Mouse (Mus musculus): Measurements from ENCODE around the gene Palm. TPM values are rescaled to one million over a fixed set of nuclear protein-coding genes. Genes with fewer than 3 reads are reported as not detected.

The Palm gene
- polyA plus RNA-seq, 1 experiment, result 1.2 TPM

DNA sequence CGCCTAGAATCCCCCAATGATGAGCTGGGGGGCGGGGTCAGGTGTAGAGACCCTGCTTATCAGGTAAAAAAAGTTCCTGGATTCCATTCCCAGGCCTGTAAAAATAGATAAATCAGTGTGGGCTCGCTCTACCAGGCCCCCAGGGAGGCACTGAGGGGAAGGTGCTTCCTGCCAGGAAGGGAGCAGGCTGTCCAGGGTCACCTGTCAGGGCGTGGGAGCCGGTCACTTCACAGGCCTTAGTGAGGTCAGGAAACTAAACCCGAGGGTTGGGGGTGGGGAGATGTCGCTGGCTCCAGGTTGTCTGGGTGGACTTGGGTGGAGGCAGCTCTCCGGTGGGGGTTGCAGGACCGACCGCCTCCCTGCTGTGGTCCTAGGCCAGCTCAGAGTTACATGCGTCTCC, 12.3 kb downstream of the Palm start:
- no peak for TF ChIP-seq GATA1 (IDR thresholded peaks at IDR 0.05; ENCODE audit: low read length)

DNA sequence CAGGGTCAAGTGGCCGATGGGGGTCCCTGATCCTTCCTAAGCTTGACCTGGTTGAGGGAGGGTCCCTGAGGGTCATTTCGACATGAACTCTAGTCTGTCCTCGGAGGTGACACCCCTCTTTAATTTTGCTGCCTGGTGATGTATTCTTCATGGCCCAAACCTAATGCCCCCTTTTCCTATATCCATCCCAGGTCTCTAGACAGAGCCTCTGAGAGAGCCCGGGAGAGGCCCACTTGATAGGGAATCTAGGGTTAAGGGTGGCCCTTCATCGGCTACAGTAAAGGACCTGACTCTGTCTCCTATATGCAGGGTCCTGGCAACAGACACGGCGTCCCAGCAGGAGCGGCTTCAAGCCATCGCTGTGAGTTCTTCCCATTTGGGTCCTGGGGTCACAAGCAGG, 13.0 kb downstream of the Palm start:
- TF ChIP-seq GATA1 (IDR thresholded peaks at IDR 0.05; ENCODE audit: low read length), result no peak

DNA sequence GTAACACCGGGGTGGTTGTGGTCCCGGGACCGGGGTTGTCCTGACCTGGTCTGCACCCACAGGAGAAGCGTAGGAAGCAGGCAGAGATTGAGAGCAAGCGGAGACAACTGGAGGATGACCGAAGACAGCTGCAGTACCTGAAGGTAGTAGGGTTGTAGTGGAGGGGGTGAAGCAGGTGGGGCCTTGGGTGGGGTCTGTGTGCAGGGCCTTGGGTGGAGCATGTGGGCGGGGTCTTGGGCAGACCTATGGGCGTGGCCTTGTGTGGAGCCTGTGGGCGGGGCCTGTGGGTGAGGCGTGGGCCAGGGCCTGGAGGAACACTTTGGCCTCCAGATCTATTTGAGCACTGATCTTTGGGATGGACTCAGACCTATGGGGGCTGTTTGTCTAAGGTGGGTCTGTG, 13.6 kb downstream of the Palm start:
- TF ChIP-seq GATA1 (IDR thresholded peaks at IDR 0.05; ENCODE audit: low read length), result no peak

DNA sequence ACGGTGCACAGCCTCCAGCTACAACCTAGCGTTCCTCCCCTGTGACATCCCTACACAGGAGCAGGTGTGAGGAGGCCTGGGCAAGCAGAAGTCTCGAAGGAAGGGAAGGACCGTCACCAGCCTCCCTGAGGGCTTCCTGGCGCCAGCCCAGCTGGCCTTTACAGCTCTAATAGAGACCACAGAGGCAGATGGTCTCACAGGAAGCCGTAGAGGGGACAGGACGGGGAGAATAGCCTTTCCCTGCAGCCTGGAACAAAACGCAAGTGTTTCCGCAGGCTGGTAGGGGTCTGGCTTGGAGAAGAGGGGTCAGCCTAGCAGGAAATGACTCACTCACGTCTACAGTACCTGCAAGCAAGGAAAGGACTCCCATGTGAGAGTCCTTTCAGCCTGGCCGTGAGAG, 14.5 kb downstream of the Palm start:
- no peak for TF ChIP-seq GATA1 (IDR thresholded peaks at IDR 0.05; ENCODE audit: low read length)

DNA sequence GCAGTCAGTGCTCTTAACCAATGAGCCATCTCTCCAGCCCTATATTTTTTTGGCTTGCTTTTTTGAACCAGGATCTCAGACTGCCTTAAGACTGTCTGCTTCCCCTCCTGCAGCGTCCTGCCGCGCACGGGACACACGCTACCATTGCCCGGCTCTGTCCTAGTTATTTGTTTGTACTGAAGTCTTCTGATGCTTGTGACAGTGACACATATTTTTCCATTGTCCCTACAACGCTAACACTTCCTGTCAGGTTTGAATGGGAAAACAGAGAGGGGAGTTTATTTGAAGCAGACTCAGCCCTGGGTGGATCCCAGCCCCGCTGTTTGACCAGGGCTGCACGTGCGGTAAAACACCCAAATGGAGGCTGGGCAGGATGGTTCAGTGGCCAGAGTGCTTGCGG, 15.4 kb downstream of the Palm start:
- TF ChIP-seq GATA1 (IDR thresholded peaks at IDR 0.05; ENCODE audit: low read length), result no peak

DNA sequence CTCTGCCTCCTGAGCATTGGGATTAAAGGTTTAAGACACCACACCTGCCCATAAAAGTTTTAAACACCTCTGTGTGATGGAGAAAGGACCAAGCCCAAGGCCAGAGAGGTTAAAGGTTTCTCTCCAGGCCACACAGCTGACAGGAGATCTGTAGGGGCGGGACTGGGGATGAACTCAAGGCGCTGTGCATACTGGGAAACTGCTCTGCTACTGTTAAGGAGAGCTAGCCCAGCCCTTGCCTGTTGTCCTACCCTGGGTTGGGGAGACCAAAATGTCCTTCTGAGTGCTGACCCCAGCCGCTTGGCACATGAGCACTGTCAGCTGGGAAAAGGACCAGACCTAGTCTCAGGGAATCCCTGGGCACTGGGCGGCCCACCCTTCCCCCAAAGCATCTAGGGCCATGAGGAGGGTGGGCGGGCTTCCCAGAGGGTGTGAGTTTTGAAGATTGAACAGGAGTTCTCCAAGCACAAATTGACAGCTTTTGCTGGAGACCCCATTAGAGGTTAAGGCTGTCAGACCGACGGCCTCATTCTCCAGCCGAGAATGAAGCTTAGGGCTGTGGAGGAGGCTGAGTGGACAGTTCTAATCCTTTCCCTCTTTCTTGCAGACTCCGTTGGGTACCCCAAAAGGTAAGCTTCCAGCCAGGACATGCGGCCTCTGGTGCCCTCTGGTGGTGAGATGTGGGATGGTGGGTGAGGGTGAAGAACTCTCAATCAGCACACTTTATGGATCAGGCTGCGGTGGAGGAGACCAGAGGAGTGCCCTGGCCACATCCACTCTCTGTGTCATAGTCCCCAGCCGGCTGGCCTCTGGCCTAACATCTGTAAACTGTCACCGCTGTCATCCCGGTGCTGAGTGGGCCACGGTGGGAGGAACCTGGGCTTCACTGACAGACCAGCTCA, 18.6 kb downstream of the Palm start:
- no peak for TF ChIP-seq GATA1 (IDR thresholded peaks at IDR 0.05; ENCODE audit: low read length)

DNA sequence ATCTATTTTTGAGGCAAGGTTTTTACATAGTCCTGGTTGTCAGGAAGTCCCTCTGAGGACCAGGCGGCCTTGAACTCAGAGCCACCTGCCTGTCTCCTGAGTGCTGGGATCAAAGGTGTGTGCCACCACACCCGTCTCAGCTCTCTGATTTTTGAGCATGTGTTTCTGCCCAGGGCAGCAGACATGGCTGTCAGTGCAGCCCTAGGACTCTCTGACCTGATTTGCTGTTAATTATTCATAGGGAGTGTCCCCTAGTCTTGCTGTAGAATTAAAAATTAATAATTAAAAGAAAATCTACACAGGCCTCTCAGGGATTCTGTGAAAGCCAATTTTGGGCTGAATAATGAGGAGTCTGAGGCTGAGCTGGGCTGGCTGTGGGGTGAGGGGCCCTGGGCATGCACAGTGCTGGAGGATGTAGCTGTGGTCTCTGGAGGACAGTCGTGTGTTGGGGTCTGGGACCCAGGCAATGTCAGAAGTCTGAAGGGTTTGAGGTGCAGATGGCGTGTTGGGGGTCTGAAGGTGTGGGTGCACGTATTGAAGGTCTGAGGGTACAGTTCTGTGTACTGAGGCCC, 21.0 kb downstream of the Palm start:
- TF ChIP-seq GATA1 (IDR thresholded peaks at IDR 0.05; ENCODE audit: low read length), result no peak

DNA sequence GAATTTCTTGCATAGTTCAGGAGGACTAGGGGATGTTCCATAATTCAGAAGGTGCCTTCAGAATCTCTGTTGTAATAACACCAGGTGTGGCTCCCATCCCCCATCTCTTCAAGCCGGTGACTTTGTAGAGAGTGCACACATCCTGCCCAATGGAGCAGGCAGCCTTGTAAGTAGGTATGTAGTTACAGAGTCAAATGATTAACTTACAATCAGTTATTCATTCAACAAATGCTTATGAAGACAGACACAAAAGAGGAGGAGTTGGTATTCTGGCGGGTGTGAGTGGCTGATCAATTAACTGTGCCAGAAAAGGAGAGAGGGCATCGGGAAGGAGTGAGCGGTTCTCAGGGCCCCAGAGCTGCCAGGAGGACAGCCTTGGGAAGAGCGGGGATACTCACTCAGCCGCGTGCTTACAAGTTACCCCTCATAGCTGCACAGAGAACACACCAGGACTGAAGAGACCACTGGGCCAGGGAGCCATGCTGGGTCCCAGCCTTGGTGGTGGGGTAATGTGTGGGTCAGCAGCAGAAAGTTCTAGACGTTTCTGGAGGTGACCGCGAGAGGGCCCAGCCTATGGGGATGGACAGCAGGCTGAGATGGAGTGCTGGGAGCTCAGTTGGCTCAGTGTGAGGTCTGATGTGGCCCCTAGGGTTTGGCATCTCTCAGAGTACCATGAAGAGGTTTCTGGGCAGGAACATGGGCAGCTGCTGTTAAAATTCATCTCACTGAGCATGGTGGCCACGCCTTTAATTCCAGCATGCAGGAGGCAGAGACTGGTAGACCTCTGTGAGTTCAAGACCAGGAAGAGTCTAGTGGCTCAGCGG, 22.5 kb downstream of the Palm start:
- TF ChIP-seq GATA1 (IDR thresholded peaks at IDR 0.05; ENCODE audit: low read length), result no peak

DNA sequence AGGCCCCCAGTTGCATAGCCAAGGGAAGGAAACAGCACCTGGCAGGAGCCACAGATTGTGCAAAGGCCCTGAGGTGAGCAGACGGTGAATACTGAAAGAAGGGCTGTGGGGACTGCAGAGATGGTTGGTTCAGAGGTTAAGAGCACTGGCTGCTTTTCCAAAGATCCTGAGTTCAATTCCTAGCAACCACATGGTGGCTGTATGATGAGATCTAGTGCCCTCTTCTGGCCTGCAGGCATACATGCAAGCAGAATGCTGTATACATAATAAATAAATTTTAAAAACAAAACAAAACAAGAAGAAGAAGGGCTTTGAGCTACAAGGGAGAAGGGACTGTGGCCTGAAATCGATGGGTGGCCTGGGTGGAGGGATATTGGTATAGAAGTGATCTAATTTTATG, 23.7 kb downstream of the Palm start:
- TF ChIP-seq GATA1 (IDR thresholded peaks at IDR 0.05; ENCODE audit: low read length), result no peak

DNA sequence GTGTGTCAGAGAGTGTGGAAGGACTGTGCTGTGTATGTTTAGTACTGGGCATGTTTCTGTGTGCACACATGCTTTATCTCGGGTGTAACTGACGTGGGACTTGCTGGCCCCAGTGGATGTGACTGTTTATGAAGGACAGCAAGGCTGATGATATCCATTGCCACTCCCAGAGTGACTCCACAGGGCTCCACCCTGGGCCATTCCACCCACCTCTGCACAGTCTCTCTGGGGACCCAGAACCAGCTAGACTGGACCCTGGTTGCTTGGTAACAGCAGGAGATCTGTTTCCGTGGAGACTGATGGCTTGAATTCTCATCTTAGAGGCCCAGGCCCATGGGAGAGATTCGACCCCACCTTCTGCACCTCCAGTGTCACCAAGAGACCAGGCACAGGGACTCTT, 24.9 kb downstream of the Palm start:
- TF ChIP-seq GATA1 (IDR thresholded peaks at IDR 0.05; ENCODE audit: low read length), result no peak

DNA sequence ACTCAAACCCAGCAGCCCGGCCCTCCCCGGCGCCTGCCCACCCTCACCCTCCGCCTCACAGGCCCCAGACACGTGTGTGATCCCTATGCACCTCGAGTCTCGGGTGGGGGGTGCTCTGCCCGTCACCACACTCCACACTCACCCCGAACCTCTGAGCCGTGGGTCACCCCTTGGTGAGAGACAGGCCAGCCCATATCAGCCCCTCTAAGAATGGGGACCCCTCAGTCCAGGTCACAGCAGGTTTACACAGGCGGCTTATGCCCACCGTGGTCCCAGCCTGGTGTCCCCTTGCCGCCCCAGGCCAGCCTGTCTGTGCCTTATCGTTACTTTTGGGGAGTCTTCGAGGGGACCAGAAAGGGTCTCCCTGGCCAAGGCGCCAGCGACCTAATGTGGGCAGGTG, 26.2 kb downstream of the Palm start:
- TF ChIP-seq GATA1 (IDR thresholded peaks at IDR 0.05; ENCODE audit: low read length), result no peak

DNA sequence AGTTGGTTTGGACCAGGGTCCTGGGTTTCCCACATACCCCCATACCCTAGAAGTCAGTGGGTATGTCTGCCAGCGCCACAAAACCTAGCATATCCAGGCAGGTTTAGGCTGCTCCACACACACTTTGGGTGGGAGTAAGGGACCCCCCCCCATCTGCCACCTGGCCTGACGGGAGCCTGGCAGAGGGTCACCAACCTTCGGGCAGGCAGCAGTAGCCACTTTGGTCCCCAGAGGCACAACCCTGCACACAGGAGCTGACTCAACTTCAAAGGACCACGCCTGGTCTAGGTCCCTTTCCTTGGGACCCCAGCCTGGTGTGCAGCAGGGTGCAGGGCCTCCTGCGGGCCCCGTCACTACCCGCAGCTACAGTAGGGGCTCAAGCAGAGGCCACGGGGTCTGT, 26.9 kb downstream of the Palm start:
- no peak for TF ChIP-seq GATA1 (IDR thresholded peaks at IDR 0.05; ENCODE audit: low read length)

DNA sequence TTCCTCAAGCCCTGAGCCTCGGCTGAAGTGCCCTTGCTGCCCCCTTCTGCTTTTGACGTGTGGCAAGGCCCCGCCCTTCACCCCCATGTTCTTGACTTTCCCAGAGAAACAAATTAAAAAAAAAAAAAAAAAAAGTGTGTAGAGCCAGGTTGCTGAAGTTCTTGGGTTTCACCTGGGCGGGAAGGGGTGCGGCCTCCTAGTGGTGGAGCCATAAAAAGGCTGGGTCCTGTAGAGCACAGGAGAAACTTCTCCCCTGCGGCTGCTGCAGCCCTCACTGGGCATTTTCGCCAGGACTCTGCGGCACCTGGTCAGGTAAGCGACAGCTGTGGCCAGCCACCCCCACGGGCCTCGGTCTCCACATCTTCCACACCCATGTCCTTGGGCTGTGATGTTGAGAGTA, 27.4 kb downstream of the Palm start, which contains the start of gene Misp:
Gene Misp, plus strand, starts transcription at position 208 of the 400 bp plus-strand sequence.
- no peak for TF ChIP-seq GATA1 (IDR thresholded peaks at IDR 0.05; ENCODE audit: low read length)

DNA sequence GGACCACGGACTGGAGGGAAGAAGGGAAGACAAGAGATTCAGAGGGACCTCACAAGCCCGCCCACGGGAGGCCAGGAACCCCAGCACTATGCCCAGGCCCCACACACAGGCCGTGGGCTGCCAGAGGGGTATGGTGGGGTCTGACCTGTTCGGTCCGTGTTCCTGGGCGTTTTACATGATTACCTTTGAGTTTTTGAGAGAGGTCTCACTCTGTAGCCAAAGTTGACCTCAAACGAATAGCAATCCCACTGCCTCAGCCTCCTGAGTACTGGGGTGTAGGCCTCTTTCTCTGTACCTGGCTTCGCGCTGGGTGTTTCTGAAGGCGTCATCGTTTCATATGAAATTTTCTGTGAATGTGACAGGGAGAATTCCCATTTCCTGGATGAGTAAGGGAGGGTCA, 28.4 kb downstream of the Palm start:
- TF ChIP-seq GATA1 (IDR thresholded peaks at IDR 0.05; ENCODE audit: low read length), result no peak

DNA sequence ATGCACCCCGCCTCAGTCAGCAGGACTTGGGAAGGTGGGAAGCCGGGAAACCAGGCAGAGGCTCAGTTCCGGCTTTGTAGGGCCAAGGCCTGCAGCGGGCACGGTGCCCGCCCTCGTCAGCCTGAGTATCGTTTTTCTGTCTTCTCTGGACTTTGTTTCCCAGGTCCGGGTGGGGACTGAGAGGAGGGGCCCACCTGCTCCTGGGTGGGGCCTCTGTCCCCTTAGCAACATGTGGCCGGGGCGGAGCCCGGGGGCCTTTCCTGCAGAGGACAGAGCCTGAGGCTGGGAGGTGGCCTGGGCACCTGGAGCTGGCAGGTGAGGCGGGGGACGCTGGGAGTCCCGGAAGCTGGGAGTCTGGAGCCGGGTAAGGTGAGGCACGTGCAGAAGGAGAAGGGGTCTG, 29.0 kb downstream of the Palm start:
- TF ChIP-seq GATA1 (IDR thresholded peaks at IDR 0.05; ENCODE audit: low read length), result no peak

DNA sequence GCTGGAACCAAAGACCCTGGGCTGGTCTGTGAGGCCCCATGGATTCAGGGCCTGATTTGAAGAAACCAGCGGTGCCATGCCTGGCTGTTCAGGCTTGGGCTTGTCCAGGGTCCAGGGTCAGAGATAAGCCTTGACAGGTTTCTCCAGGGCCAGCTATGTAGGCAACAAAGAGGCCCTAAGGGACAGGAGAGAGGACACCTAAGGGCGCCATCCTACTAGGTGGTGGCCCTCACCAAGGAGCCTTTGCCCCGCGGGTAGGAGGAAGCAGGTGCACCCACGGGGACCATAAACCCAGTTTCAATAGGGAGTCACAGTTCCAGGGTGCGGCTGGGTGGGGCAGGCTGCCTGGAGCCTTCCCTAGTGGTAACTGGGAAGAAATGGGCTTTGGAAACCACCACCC, 29.6 kb downstream of the Palm start:
- no peak for TF ChIP-seq GATA1 (IDR thresholded peaks at IDR 0.05; ENCODE audit: low read length)
